Mouse (Mus musculus): Measurements from ENCODE around the gene Lgr5. TPM values are rescaled to one million over a fixed set of nuclear protein-coding genes. Genes with fewer than 3 reads are reported as not detected.

Gene Lgr5
- polyA plus RNA-seq, 1 experiment from 2014 or later, result 8.7 TPM

DNA sequence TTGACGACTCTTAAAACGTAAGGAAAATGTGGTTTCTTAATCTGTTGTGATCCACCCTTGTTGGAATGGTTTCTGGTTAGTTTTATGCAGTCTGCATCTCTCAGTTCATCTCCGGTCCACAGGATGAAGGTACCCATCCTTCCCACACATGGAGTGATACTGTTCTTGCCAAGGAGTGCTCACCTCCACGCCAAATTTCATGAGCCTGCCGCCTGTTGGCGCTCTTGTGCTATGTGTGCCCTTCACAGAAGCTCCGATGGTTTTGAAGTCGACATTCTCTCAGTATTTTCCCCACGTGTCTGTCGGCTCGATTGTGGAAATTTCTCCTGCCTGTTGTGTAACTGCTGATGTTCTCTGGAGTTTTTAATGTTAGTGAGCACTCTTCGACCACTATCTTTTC is 57.8 kb downstream of the Lgr5 start:
- Histone ChIP-seq H3K9me3 (ENCODE audit: control insufficient read depth, low read length) (no peaks in the 10 kb centered on the region), H3K36me3 (ENCODE audit: control insufficient read depth, insufficient read depth, low read length) (no peaks in the 10 kb centered on the region), H3K27ac (ENCODE audit: low read depth) (no peak overlapping the region), H3K4me2 (ENCODE audit: low read length) (no peak overlapping the region), H3K4me1 (replicated peaks; ENCODE audit: control insufficient read depth, insufficient read depth, low read length) (no peaks in the 10 kb centered on the region), H3K27me3 (replicated peaks; ENCODE audit: control insufficient read depth, insufficient read depth, low read length) (no peaks in the 10 kb centered on the region), H3K9ac (ENCODE audit: low read length) (no peak overlapping the region), H3K4me3 (ENCODE audit: low read depth, low read length) (no peak overlapping the region)
- WGBS, result 88% methylated on average over 12 of the region's 12 CpGs
- no peak for ATAC-seq (replicated peaks; ENCODE audit: low FRiP score, low TSS enrichment, low read depth)
- no peak for DNase-seq (ENCODE audit: low spot score)

DNA sequence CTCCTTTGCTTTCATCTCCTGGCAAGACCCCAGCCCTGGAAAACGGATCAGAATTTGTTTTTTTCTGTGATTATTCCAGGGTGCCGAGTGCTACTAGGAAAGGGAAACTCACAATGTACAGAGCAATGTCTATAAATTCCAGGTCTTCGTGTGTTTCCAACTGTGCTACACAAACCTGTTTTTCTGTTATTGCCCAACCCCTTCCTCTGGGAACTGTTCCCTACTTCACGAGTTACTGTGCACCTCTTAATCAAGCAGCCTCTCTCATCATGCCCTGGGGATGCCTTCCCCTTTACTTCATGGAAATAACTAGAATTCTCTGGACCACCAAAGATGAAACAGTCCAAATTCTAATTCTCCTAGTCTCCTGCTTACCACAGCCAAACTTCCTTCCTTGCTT is 58.7 kb downstream of the Lgr5 start:
- Histone ChIP-seq H3K9me3 (ENCODE audit: control insufficient read depth, low read length) (no peaks in the 10 kb centered on the region), H3K4me2 (ENCODE audit: low read length) (no peak overlapping the region), H3K4me3 (ENCODE audit: low read depth, low read length) (no peak overlapping the region), H3K27me3 (replicated peaks; ENCODE audit: control insufficient read depth, insufficient read depth, low read length) (no peaks in the 10 kb centered on the region), H3K36me3 (ENCODE audit: control insufficient read depth, insufficient read depth, low read length) (no peaks in the 10 kb centered on the region), H3K27ac (ENCODE audit: low read depth) (no peak overlapping the region), H3K4me1 (replicated peaks; ENCODE audit: control insufficient read depth, insufficient read depth, low read length) (no peaks in the 10 kb centered on the region), H3K9ac (ENCODE audit: low read length) (no peak overlapping the region)
- DNase-seq (ENCODE audit: low spot score) (no peak), ATAC-seq (replicated peaks; ENCODE audit: low FRiP score, low TSS enrichment, low read depth) (no peak)
- WGBS, result 61% methylated on average over 4 of the region's 4 CpGs

DNA sequence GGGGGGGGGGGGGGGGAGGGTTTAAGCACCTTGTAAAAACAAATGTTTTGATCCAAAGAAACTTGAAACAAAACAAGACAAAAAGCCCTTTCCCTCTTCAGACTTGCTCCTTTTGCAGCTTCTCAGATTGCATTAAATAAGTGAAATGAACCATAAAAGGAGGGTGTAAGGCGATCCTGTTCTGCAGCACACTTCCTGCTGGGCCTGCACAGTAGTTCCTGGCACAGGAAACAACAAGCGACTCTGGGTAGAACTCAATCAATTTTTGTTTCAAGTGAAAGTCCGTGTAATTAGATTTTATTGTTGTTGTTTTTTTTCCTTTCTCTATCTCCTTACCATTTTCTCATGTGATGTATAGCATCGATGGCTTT is 66.5 kb downstream of the Lgr5 start:
- Histone ChIP-seq H3K27me3 (replicated peaks; ENCODE audit: control insufficient read depth, insufficient read depth, low read length) (no peaks in the 10 kb centered on the region), H3K4me2 (ENCODE audit: low read length) (no peak overlapping the region), H3K27ac (ENCODE audit: low read depth) (no peak overlapping the region), H3K36me3 (ENCODE audit: control insufficient read depth, insufficient read depth, low read length) (no peaks in the 10 kb centered on the region), H3K4me1 (replicated peaks; ENCODE audit: control insufficient read depth, insufficient read depth, low read length) (no peaks in the 10 kb centered on the region), H3K4me3 (ENCODE audit: low read depth, low read length) (no peak overlapping the region), H3K9me3 (ENCODE audit: control insufficient read depth, low read length) (no peaks in the 10 kb centered on the region), H3K9ac (ENCODE audit: low read length) (no peak overlapping the region)
- WGBS, result 70% methylated on average over 4 of the region's 4 CpGs
- DNase-seq (ENCODE audit: low spot score) (no peak), ATAC-seq (replicated peaks; ENCODE audit: low FRiP score, low TSS enrichment, low read depth) (no peak)

DNA sequence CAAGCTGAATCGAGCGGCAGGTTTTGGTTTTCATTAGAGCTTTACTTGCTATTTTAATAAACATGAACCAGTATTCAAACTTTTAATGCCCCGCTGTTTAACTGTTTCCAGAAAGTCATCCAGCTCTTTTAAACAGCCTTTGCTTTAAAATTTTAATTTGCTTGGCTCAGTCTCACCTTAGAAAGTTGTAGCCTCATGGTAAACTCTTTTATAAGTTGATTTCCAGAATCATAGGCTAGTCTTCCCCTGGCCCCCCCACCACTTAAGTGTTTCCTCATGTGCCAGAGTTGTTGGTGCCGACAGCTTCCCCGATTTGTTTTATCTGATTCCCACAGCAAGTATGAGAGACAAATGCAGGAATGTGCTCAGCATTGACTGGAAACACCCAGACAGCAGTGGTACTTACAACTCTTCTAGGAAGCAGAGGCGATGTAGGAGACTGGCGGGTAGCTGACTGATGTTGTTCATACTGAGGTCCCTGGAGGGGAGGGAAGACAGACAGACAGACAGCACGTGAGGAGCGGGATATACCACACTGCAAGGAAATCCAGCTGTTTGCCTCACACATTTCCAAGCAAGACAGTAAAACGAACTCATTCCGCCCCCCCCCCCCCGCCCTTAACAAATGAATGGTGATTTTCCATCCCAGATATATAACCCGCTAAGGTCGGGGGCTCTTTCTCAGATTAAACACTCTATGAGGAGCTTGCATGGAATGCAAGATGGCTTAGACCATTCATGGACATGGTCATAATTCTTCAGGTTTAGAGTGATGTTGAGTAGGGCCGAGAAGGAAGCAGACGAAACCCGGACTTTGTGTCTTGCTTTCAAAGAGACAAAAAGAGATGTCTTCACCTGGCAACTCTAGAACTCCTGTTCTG is 67.1 kb downstream of the Lgr5 start:
- H3K27ac ChIP-seq (ENCODE audit: low read depth), result no peak overlapping the region
- no peaks in the 10 kb centered on the region for H3K36me3 ChIP-seq (ENCODE audit: control insufficient read depth, insufficient read depth, low read length)
- 73% methylated on average over 17 of the region's 17 CpGs for WGBS
- H3K9ac ChIP-seq (ENCODE audit: low read length), result no peak overlapping the region
- DNase-seq (ENCODE audit: low spot score), result no peak
- H3K9me3 ChIP-seq (ENCODE audit: control insufficient read depth, low read length), result no peaks in the 10 kb centered on the region
- H3K27me3 ChIP-seq (replicated peaks; ENCODE audit: control insufficient read depth, insufficient read depth, low read length), result no peaks in the 10 kb centered on the region
- H3K4me2 ChIP-seq (ENCODE audit: low read length), result no peak overlapping the region
- no peaks in the 10 kb centered on the region for H3K4me1 ChIP-seq (replicated peaks; ENCODE audit: control insufficient read depth, insufficient read depth, low read length)
- H3K4me3 ChIP-seq (ENCODE audit: low read depth, low read length), result no peak overlapping the region
- ATAC-seq (replicated peaks; ENCODE audit: low FRiP score, low TSS enrichment, low read depth), result no peak

DNA sequence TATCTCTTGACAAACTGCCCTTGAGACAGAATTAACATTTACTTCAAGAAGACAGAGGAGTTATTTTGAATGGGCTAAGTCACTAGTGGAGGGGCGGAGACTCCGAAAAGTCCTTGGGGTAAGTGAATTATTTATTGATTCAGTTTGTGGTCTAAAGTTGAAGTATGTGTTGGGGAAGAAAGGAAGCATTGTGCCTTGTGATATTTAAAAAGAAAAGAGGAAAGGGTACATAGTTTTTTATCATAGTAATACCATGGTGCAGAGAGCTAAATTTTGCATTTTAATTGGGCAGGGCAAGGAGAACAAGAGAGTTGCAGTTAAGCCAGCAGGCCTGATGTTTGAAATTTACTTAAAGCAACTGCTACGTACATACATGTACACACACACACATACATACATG is 68.7 kb downstream of the Lgr5 start:
- Histone ChIP-seq H3K27me3 (replicated peaks; ENCODE audit: control insufficient read depth, insufficient read depth, low read length) (no peaks in the 10 kb centered on the region), H3K9ac (ENCODE audit: low read length) (no peak overlapping the region), H3K9me3 (ENCODE audit: control insufficient read depth, low read length) (no peaks in the 10 kb centered on the region), H3K36me3 (ENCODE audit: control insufficient read depth, insufficient read depth, low read length) (no peaks in the 10 kb centered on the region), H3K4me2 (ENCODE audit: low read length) (no peak overlapping the region), H3K27ac (ENCODE audit: low read depth) (no peak overlapping the region), H3K4me1 (replicated peaks; ENCODE audit: control insufficient read depth, insufficient read depth, low read length) (no peaks in the 10 kb centered on the region), H3K4me3 (ENCODE audit: low read depth, low read length) (no peak overlapping the region)
- DNase-seq (ENCODE audit: low spot score), result no peak
- 92% methylated on average over 3 of the region's 3 CpGs for WGBS
- no peak for ATAC-seq (replicated peaks; ENCODE audit: low FRiP score, low TSS enrichment, low read depth)

DNA sequence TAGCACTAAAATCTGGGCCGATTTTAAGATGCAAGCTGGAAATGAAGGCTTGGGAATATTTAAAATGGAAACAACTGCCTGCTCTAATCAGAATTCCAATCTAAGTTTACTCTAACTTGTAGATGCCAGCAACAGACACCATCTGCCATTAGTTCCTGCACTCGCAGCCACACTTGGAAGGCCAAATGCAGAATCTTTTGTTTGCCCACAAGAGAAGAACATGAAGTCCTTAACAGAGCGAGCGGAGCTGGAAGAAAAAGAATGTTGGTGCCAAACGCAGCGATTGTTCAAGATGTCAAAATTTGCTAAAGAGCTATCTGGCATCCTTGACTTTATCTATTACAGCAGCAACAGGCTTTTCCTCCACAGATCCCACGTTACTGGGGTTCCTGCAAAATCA is 72.1 kb downstream of the Lgr5 start:
- no peak overlapping the region for H3K4me2 ChIP-seq (ENCODE audit: low read length)
- no peaks in the 10 kb centered on the region for H3K4me1 ChIP-seq (replicated peaks; ENCODE audit: control insufficient read depth, insufficient read depth, low read length)
- no peak overlapping the region for H3K4me3 ChIP-seq (ENCODE audit: low read depth, low read length)
- no peaks in the 10 kb centered on the region for H3K9me3 ChIP-seq (ENCODE audit: control insufficient read depth, low read length)
- no peaks in the 10 kb centered on the region for H3K36me3 ChIP-seq (ENCODE audit: control insufficient read depth, insufficient read depth, low read length)
- DNase-seq (ENCODE audit: low spot score) (no peak), ATAC-seq (replicated peaks; ENCODE audit: low FRiP score, low TSS enrichment, low read depth) (no peak)
- no peaks in the 10 kb centered on the region for H3K27me3 ChIP-seq (replicated peaks; ENCODE audit: control insufficient read depth, insufficient read depth, low read length)
- 86% methylated on average over 7 of the region's 7 CpGs for WGBS
- no peak overlapping the region for H3K9ac ChIP-seq (ENCODE audit: low read length)
- H3K27ac ChIP-seq (ENCODE audit: low read depth), result no peak overlapping the region

DNA sequence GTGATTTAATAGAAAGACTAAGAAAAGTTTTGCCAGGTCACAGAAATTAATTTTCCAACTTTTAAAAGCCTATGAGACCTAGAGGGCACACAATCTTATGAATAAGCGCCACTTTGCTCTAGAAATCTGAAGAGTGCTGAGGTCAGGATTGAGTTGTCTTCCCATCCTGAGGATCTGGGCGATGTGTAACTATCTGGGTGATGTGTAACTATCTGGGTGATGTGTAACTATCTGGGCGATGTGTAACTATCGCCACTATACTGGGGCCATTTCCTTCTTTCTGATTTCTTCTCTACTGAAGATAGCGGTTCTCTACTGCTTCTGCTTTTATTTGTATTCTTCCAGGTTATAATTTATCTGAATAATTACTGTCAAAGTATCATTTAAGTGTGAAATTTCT is 76.6 kb downstream of the Lgr5 start:
- H3K9me3 ChIP-seq (ENCODE audit: control insufficient read depth, low read length), result no peaks in the 10 kb centered on the region
- WGBS, result 91% methylated on average over 5 of the region's 5 CpGs
- no peaks in the 10 kb centered on the region for H3K27me3 ChIP-seq (replicated peaks; ENCODE audit: control insufficient read depth, insufficient read depth, low read length)
- no peak for DNase-seq (ENCODE audit: low spot score)
- H3K4me1 ChIP-seq (replicated peaks; ENCODE audit: control insufficient read depth, insufficient read depth, low read length), result no peaks in the 10 kb centered on the region
- H3K4me3 ChIP-seq (ENCODE audit: low read depth, low read length), result no peak overlapping the region
- no peak overlapping the region for H3K9ac ChIP-seq (ENCODE audit: low read length)
- no peak overlapping the region for H3K4me2 ChIP-seq (ENCODE audit: low read length)
- no peak overlapping the region for H3K27ac ChIP-seq (ENCODE audit: low read depth)
- no peaks in the 10 kb centered on the region for H3K36me3 ChIP-seq (ENCODE audit: control insufficient read depth, insufficient read depth, low read length)
- no peak for ATAC-seq (replicated peaks; ENCODE audit: low FRiP score, low TSS enrichment, low read depth)

DNA sequence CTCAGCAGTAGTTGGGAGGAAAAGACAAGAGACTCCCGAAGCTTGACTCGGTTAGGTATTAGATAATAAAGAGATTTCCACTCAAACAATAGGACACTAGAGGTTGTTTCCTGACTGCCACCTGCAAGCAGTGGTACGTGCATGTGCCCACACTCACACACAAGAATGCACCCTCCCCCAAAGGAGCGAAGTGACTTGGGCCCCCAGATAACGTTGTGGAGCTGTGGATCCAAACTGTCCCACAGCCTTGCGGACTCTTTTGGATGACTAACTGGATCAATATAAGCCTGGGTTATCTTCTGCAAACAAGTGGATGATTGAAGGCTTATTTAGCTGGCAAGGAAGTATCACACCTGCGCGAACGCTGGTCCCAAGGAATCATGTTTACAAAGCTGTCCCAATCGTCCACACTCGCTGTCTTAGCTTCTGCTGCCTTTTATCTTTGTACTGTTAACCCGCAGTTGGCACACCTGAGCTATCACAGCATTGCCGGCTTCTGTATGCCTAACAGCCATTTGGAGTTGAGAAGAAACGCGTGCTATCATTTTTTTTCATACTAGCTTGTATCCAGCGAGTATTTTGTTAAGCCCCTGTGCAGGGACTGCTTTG is 81.8 kb downstream of the Lgr5 start:
- H3K27me3 ChIP-seq (replicated peaks; ENCODE audit: control insufficient read depth, insufficient read depth, low read length), result no peaks in the 10 kb centered on the region
- H3K9ac ChIP-seq (ENCODE audit: low read length), result no peak overlapping the region
- H3K27ac ChIP-seq (ENCODE audit: low read depth), result peak overlapping the region; percentile 33; the same call in 1 of the 2 replicates
- no peak overlapping the region for H3K4me3 ChIP-seq (ENCODE audit: low read depth, low read length)
- DNase-seq (ENCODE audit: low spot score) (no peak), ATAC-seq (replicated peaks; ENCODE audit: low FRiP score, low TSS enrichment, low read depth) (peak; percentile 85)
- no peaks in the 10 kb centered on the region for H3K9me3 ChIP-seq (ENCODE audit: control insufficient read depth, low read length)
- no peaks in the 10 kb centered on the region for H3K36me3 ChIP-seq (ENCODE audit: control insufficient read depth, insufficient read depth, low read length)
- peak overlapping the region; percentile 18; the same call in 1 of the 2 replicates for H3K4me2 ChIP-seq (ENCODE audit: low read length)
- WGBS, result 61% methylated on average over 16 of the region's 16 CpGs
- H3K4me1 ChIP-seq (replicated peaks; ENCODE audit: control insufficient read depth, insufficient read depth, low read length), result no peaks in the 10 kb centered on the region

DNA sequence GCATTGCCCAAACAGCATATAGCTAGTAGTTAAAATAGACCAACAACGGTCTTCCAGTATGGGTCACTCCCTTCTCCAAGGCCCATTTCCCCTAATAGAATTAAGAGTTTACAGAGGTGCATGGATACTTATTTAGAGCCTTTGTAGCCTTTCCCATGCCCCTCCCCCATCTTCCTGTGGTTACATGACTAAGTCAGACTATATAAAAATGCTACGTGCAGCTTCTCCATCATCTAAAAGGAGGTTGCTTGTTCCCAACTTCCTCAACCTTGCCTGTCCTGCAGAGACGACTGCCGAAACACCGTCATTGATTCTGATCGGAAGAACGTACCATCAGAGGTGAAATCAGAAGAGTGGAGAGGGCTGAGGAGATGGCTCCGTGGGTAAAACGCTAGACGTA is 82.4 kb downstream of the Lgr5 start:
- DNase-seq (ENCODE audit: low spot score) (no peak), ATAC-seq (replicated peaks; ENCODE audit: low FRiP score, low TSS enrichment, low read depth) (no peak)
- Histone ChIP-seq H3K9ac (ENCODE audit: low read length) (no peak overlapping the region), H3K4me2 (ENCODE audit: low read length) (0 out of 2 replicates have a peak overlapping the region, but pooled peaks have one; percentile 18), H3K27ac (ENCODE audit: low read depth) (peak overlapping the region; percentile 33; the same call in 1 of the 2 replicates), H3K36me3 (ENCODE audit: control insufficient read depth, insufficient read depth, low read length) (no peaks in the 10 kb centered on the region), H3K9me3 (ENCODE audit: control insufficient read depth, low read length) (no peaks in the 10 kb centered on the region), H3K4me3 (ENCODE audit: low read depth, low read length) (no peak overlapping the region), H3K27me3 (replicated peaks; ENCODE audit: control insufficient read depth, insufficient read depth, low read length) (no peaks in the 10 kb centered on the region), H3K4me1 (replicated peaks; ENCODE audit: control insufficient read depth, insufficient read depth, low read length) (no peaks in the 10 kb centered on the region)
- 73% methylated on average over 10 of the region's 10 CpGs for whole genome bisulfite sequencing

Data from intestine, embryonic 14.5 days (tissue).